Mouse (Mus musculus) olfactory bulb, adult 2 months (tissue): ENCODE data around the gene Rpl34.

Experiments used
- CTCF ChIP-seq: fragments of 200-500 bp; IDR thresholded peaks from 2 replicates; pipeline ENCODE4 v1.5.1; 2012; ENCODE audit warnings: low read depth, mild to moderate bottlenecking, low read length, moderate library complexity; ENCODE audit not compliant: insufficient read depth
- POLR2A ChIP-seq: fragments of 200-500 bp; IDR thresholded peaks from 2 replicates; pipeline ENCODE4 v1.6.1; 2012; ENCODE audit warnings: mild to moderate bottlenecking, low read depth, low read length, moderate library complexity; ENCODE audit not compliant: insufficient read depth

DNA sequence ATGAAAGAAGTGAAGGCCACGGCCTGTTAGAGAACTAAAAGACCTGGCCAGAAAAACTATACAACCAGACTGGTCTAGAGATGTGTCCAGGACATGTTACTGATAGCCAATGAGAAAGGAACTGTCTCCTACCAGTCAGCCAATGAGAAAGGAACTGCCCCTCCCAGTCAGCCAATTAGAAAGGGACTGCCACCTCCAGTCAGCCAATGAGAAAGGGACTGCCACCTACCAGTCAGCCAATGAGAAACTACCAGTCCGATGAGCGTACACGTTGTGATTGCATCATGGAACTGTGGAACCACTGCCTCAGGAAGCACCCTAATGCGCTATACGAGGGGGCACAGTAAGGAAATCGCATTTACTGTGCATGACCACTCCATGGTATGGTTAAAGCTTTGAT is 35.5 kb downstream of the Rpl34 start:
- TF ChIP-seq POLR2A = no peak
- TF ChIP-seq CTCF = no peak
